Mouse (Mus musculus): Measurements from ENCODE around the gene Smg7. TPM values are rescaled to one million over a fixed set of nuclear protein-coding genes. Genes with fewer than 3 reads are reported as not detected.

The Smg7 gene
- total RNA-seq, 2 experiments from 2014 or later, result 21.0 to 24.8 TPM

- 0 out of 2 replicates have a peak, but pooled peaks have one; percentile 43 for ATAC-seq (replicated peaks; ENCODE audit: low FRiP score, poor library complexity, severe bottlenecking)
Observed at GRCm38 (mm10) chr1:152844634-152845033, 57.8 kb downstream of the Smg7 start.

GRCm38 (mm10) chr1:152841057-152841456 is 61.4 kb downstream of the Smg7 start:
- no peak for ATAC-seq (replicated peaks; ENCODE audit: low FRiP score, poor library complexity, severe bottlenecking)

- no peak for ATAC-seq (replicated peaks; ENCODE audit: low FRiP score, poor library complexity, severe bottlenecking)
Observed at GRCm38 (mm10) chr1:152840343-152840742, 62.1 kb downstream of the Smg7 start.

GRCm38 (mm10) chr1:152838841-152839240 is 63.6 kb downstream of the Smg7 start:
- no peak for ATAC-seq (replicated peaks; ENCODE audit: low FRiP score, poor library complexity, severe bottlenecking)

GRCm38 (mm10) chr1:152838026-152838702 is 64.3 kb downstream of the Smg7 start:
- no peak for ATAC-seq (replicated peaks; ENCODE audit: low FRiP score, poor library complexity, severe bottlenecking)

- ATAC-seq (replicated peaks; ENCODE audit: low FRiP score, poor library complexity, severe bottlenecking), result no peak
Observed at GRCm38 (mm10) chr1:152835061-152835460, 67.4 kb downstream of the Smg7 start.

- no peak for ATAC-seq (replicated peaks; ENCODE audit: low FRiP score, poor library complexity, severe bottlenecking)
Observed at GRCm38 (mm10) chr1:152832316-152832715, 70.1 kb downstream of the Smg7 start.

- ATAC-seq (replicated peaks; ENCODE audit: low FRiP score, poor library complexity, severe bottlenecking), result no peak
Observed at GRCm38 (mm10) chr1:152831619-152832018, 70.8 kb downstream of the Smg7 start.

GRCm38 (mm10) chr1:152831003-152831402 is 71.4 kb downstream of the Smg7 start:
- ATAC-seq (replicated peaks; ENCODE audit: low FRiP score, poor library complexity, severe bottlenecking), result no peak

- no peak for ATAC-seq (replicated peaks; ENCODE audit: low FRiP score, poor library complexity, severe bottlenecking)
Observed at GRCm38 (mm10) chr1:152830054-152830453, 72.4 kb downstream of the Smg7 start.

- no peak for ATAC-seq (replicated peaks; ENCODE audit: low FRiP score, poor library complexity, severe bottlenecking)
Observed at GRCm38 (mm10) chr1:152828637-152829355, 73.7 kb downstream of the Smg7 start.

- ATAC-seq (replicated peaks; ENCODE audit: low FRiP score, poor library complexity, severe bottlenecking), result no peak
Observed at GRCm38 (mm10) chr1:152828168-152828567, 74.3 kb downstream of the Smg7 start.

GRCm38 (mm10) chr1:152826446-152826845 is 76.0 kb downstream of the Smg7 start:
- no peak for ATAC-seq (replicated peaks; ENCODE audit: low FRiP score, poor library complexity, severe bottlenecking)

- ATAC-seq (replicated peaks; ENCODE audit: low FRiP score, poor library complexity, severe bottlenecking), result no peak
Observed at GRCm38 (mm10) chr1:152824206-152824605, 78.2 kb downstream of the Smg7 start.

GRCm38 (mm10) chr1:152821746-152822145 is 80.7 kb downstream of the Smg7 start:
- ATAC-seq (replicated peaks; ENCODE audit: low FRiP score, poor library complexity, severe bottlenecking), result no peak

- ATAC-seq (replicated peaks; ENCODE audit: low FRiP score, poor library complexity, severe bottlenecking), result no peak
Observed at GRCm38 (mm10) chr1:152820911-152821695, 81.3 kb downstream of the Smg7 start.

- ATAC-seq (replicated peaks; ENCODE audit: low FRiP score, poor library complexity, severe bottlenecking), result no peak
Observed at GRCm38 (mm10) chr1:152819558-152819957, 82.9 kb downstream of the Smg7 start.

- ATAC-seq (replicated peaks; ENCODE audit: low FRiP score, poor library complexity, severe bottlenecking), result no peak
Observed at GRCm38 (mm10) chr1:152817794-152818193, 84.7 kb downstream of the Smg7 start.

- ATAC-seq (replicated peaks; ENCODE audit: low FRiP score, poor library complexity, severe bottlenecking), result no peak
Observed at GRCm38 (mm10) chr1:152817027-152817769, 85.2 kb downstream of the Smg7 start.

- ATAC-seq (replicated peaks; ENCODE audit: low FRiP score, poor library complexity, severe bottlenecking), result peak; percentile 75
Observed at GRCm38 (mm10) chr1:152815265-152815701, 87.2 kb downstream of the Smg7 start.

Measured in erythroblast, adult 5-6 weeks (primary cell).